Mouse (Mus musculus) olfactory bulb, adult 2 months (tissue): ENCODE measurements around the gene Vps26a. TPM values are rescaled to one million over a fixed set of nuclear protein-coding genes. Genes with fewer than 3 reads are reported as not detected.
"Not testable (repeated sequence)": the region's sequence is repeated elsewhere in the genome, so short reads cannot be mapped to it uniquely, and the experiment has no call there.

ENCODE experiments used
- H3K27ac ChIP-seq: fragments of 200-500 bp; 2 replicates; pipeline ENCODE4 v1.5.1; 2012; ENCODE audit warnings: low read depth, low read length; ENCODE audit not compliant: insufficient read depth
- H3K4me1 ChIP-seq: fragments of 200-500 bp; 2 replicates; pipeline ENCODE4 v1.6.1; 2012; ENCODE audit warnings: low read length; ENCODE audit not compliant: control insufficient read depth, insufficient read depth
- H3K4me3 ChIP-seq: fragments of 200-500 bp; 2 replicates; pipeline ENCODE4 v1.5.1; 2012; ENCODE audit warnings: mild to moderate bottlenecking, low read depth, low read length, moderate library complexity; ENCODE audit not compliant: insufficient read depth
- CTCF ChIP-seq: fragments of 200-500 bp; IDR thresholded peaks from 2 replicates; pipeline ENCODE4 v1.5.1; 2012; ENCODE audit warnings: low read depth, mild to moderate bottlenecking, low read length, moderate library complexity; ENCODE audit not compliant: insufficient read depth
- POLR2A ChIP-seq: fragments of 200-500 bp; IDR thresholded peaks from 2 replicates; pipeline ENCODE4 v1.6.1; 2012; ENCODE audit warnings: mild to moderate bottlenecking, low read depth, low read length, moderate library complexity; ENCODE audit not compliant: insufficient read depth
- WGBS: fragments of 180-500 bp; shearing (Covaris S2); methylation state at CpG from one replicate; pipeline ENCODE4 v1.1.7; 2018; 5-methylcytosine and 5-hydroxymethylcytosine counted together
- polyA plus RNA-seq: library from polyadenylated mRNA; stranded (reverse); fragments of >200 nt; gene quantifications from 2 replicates; pipeline ENCODE4 v1.2.4, GENCODE M21; 2012; ENCODE audit warnings: low replicate concordance; ENCODE audit not compliant: missing spikeins, insufficient read depth, insufficient read length

Gene Vps26a
- polyA plus RNA-seq, 1 experiment, result not detected

DNA sequence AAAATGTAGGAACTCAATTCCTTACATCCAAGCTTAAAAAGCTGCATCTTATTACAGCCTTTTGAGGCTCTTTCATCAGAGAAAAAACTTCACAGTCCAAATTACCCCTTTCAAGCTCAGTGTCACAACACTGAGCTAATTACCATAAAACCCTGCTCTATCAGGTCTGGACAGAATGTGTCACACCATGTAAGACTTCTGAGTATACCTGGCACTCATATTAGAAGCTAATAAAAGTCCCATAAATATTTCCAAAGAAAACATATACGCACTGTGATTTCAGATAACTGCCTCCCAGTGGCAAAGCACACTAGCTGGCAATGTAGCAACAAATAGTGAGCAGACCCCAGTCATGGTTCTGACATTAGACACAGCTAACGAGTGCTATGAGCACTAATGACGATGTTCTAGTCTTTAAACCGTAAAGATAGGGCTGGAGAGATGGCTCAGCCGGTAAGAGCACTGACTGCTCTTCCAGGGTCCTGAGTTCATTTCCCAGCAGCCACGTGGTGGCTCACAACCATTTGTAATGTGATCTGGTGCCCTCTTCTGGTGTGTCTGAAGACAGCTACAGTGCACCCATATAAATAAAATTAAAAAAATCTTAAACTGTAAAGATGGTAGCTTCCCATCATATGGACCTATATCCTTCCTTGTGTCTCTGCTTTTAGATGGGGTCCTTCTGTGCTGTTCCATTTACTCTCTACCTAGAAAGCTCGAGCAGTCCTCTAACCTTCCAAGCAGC lies 5.3 kb downstream of the Vps26a start:
- H3K27ac ChIP-seq, result no peak overlapping the region
- TF ChIP-seq CTCF (no peak), POLR2A (no peak)
- H3K4me1 ChIP-seq, result peaks cover 2% of the 10 kb centered on the region; the same call in 1 of the 2 replicates
- WGBS, result 48% methylated on average over 7 of the region's 7 CpGs
- no peak overlapping the region for H3K4me3 ChIP-seq

DNA sequence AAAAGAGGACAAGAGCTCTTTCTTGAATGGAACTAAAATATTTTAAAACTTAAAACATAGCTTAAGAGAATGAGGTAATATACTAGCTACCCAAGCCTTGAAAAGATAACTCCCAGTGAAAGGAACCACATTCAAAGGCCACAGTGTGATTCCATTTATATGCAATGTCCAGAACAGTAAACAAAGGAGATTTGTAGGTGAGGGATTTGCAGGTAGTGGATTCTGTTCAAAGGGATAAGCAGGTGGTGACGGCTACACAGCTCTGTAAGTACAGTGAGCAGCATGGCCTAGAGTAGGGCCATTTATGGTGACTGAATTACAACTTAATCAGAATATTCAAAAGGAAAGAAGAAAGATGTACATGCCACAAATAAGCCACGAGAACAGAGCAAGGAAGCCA lies 9.6 kb downstream of the Vps26a start:
- TF ChIP-seq POLR2A, result no peak
- TF ChIP-seq CTCF, result no peak
- no peak overlapping the region for H3K4me3 ChIP-seq
- H3K27ac ChIP-seq, result no peak overlapping the region
- WGBS, result 73% methylated on average over 2 of the region's 2 CpGs
- no peaks in the 10 kb centered on the region for H3K4me1 ChIP-seq

DNA sequence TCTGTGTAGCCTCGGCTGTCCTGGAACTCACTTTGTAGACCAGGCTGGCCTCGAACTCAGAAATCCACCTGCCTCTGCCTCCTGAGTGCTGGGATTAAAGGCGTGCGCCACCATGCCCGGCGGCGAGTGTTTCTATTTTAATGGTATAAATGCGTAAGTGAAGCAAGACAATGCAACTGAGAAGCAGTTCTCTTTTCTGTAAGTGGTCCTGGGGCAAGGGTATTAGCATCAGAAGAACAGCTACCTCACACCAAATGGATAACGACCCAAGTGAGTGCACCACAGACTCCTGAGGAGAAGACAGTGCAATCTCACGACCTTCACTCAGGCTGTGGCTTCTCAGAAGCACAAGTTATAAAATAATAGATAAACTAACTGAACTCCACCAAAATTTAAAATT lies 11.7 kb downstream of the Vps26a start:
- H3K27ac ChIP-seq, result no peak overlapping the region
- 91% methylated on average over 10 of the region's 10 CpGs for WGBS
- H3K4me1 ChIP-seq, result no peaks in the 10 kb centered on the region
- TF ChIP-seq CTCF, result no peak
- TF ChIP-seq POLR2A, result no peak
- H3K4me3 ChIP-seq, result no peak overlapping the region

DNA sequence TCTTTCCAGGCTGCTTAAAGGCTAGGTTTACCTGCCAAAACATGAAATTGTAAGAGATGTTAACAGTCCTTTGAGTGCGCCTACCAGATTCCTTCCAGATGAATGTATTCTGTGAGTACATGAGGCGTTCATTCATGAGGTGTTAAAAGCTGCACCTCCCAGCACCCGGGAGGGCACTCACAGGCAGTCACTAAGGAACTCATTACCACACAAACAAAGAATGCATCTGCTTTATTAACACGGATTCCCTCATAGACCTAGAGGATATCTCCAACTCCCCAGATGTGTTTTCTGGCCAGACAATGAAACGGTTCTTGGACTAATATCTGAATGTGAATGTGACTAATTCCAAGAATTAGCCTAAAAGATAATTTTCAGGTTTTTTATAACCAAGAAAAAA lies 15.5 kb downstream of the Vps26a start:
- H3K27ac ChIP-seq, result no peak overlapping the region
- no peak for TF ChIP-seq POLR2A
- no peak for TF ChIP-seq CTCF
- H3K4me1 ChIP-seq, result no peaks in the 10 kb centered on the region
- 55% methylated on average over 5 of the region's 5 CpGs for WGBS
- no peak overlapping the region for H3K4me3 ChIP-seq

DNA sequence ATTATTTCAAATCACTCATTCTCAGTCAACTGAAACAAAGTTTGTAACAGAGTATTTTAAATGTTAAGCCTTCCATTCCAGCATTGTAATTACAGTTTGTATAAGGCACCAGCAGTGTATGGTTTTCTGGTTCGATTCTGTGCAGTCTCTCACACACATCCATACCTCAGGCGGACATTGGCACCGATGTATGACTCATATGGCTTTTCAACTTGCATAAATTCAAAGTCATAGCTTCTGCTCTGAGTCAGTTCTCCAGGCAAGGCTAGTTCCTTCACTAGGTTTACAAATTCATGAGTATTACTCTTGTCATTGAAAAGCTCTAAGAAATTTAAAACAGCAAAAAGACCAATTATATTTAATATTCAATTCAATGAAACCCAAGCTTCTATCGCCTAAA lies 16.9 kb downstream of the Vps26a start:
- Histone ChIP-seq H3K27ac (no peak overlapping the region), H3K4me3 (no peak overlapping the region), H3K4me1 (no peaks in the 10 kb centered on the region)
- no peak for TF ChIP-seq POLR2A
- TF ChIP-seq CTCF, result no peak
- WGBS, result 89% methylated on average over 4 of the region's 4 CpGs

DNA sequence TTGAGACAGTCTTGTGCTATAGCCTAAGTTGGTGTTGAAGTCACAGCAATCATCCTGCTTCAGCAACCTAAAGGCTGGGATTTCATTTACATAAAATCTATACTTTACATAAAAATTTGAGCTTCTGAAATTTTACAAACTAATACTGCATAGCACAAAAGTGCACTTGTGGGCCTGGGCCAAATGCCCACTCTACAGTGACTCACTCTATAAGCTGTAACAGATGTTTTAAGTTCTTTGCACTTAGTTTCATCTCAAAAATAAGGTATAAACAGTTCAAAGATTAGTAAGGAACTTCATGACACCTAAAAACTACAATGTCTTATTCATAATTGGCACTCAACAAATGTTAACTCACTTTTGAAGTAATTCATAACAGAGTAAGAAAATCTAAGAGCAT lies 25.3 kb downstream of the Vps26a start:
- TF ChIP-seq POLR2A (no peak), CTCF (no peak)
- no peaks in the 10 kb centered on the region for H3K4me1 ChIP-seq
- H3K4me3 ChIP-seq, result no peak overlapping the region
- no peak overlapping the region for H3K27ac ChIP-seq

DNA sequence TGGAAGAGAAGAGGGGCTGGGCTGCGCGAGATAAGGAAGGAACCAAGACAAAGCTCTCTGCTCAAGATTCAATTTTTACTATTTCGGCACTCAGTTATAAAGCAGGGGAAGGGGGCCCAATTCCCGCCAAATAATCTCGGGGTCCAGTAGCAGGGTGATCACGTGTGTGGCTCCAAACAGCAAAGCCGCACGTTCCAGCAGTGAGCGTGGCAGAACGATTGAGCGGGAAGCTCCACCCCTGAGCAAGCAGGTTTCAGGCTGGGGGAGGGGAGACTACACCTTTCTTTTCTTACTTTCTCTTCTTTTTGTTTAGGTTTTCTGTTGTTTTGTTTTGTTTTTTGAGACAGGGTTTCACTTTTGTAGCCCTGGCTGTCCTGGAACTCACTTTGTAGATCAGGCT lies 34.6 kb downstream of the Vps26a start:
- WGBS, result 72% methylated on average over 11 of the region's 11 CpGs
- not testable (repeated sequence) for H3K27ac ChIP-seq, H3K4me1 ChIP-seq, H3K4me3 ChIP-seq

DNA sequence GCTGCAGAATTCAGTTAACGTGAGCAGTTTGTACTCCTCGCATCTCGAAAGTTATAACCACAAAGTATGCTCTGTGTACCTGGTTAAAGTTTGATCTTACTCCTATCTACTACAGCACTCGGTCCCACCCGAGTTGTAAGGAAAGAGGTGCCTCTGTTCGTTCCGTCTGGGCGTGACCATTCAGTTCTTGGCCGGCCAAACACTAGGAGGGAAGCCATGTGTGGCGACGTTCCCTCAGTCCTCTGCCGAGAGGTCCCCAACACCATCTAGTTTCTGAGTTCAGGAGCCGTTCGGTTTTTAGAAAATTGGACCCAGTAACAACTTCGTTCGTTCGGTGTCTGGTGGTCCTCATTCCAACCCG lies 36.3 kb downstream of the Vps26a start:
- peak overlapping the region; percentile 99 for H3K27ac ChIP-seq
- TF ChIP-seq CTCF (no peak), POLR2A (no peak; the same call in 1 of the 2 replicates)
- 33% methylated on average over 18 of the region's 18 CpGs for WGBS
- H3K4me1 ChIP-seq, result peaks cover 8% of the 10 kb centered on the region; the same call in 1 of the 2 replicates
- peak overlapping the region; percentile 87 for H3K4me3 ChIP-seq

DNA sequence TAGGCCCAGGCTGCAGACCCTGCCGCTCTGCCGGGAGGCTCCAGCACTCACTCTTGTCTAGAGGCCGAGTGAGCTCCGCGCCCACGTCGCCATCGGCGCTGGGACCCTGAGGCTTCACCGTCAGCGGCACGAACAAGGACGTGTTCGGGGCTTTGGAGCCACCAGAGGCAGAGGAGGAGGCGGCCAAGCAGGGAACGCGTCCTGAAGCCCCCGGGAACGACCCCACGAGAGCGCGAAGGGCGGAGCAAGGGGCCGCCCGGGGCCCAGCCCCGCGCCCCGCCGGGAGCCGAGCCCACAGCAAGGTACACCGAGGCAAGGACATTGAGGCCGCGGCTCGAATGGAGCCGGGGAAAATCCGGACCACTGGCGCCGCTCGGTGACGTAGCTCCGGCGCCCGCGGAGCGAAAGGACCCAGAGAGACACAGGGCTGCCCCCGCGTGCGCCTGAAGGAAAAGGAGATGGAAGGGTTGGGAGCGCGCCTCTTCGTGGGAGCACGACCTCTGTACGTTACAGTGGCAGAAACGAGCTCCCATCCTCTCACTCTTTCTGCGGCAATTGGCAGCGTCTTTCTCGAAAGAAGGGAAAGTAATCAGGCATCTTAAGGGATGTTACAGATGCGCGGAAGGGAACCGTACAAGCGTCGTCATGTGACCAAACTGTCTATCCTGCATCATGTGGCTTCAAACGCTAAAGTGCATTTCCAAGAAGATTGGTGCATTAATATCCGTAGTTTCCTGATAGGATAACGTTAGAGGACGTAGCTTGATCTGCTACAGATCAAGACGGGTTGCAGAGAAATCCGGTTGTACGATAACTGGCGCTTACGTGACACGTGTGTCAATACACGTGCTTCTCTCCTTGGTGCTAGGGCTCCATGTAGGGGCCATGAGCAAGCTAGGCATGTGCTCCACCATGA lies 37.0 kb downstream of the Vps26a start, which contains the start of the genes 4930507D05Rik and Supv3l1:
4930507D05Rik (plus strand) TSS at position 126 of the 916 bp plus-strand sequence.
Supv3l1 (minus strand) TSS at position 375 of the 916 bp plus-strand sequence.
- H3K4me3 ChIP-seq, result peak within 1 kb of the TSS; percentile 87
- no peak for TF ChIP-seq CTCF
- H3K4me1 ChIP-seq, result peaks cover 8% of the 10 kb centered on the region; the same call in 1 of the 2 replicates
- peak within 1 kb of the TSS; percentile 99 for H3K27ac ChIP-seq
- under 1% methylated on average over 73 of the region's 73 CpGs for WGBS
